Mouse (Mus musculus) frontal cortex, postnatal 25 days (tissue): ENCODE results near the gene Rpl13a.
"Not testable (repeated sequence)": the region's sequence is repeated elsewhere in the genome, so short reads cannot be mapped to it uniquely, and the experiment has no call there.

ENCODE experiments used
- DNase-seq, 2 experiments: peaks; one replicate each; pipeline ENCODE4 v3.0.0; 2022; ENCODE audit warnings: low spot score in 2 of 2

Rpl13a gene

GRCm38 (mm10) chr7:45128624-45129246 lies at the start of gene Rpl13a:
Gene Rpl13a (minus strand): TSS chr7:45128761.
- peak; percentile 97 for DNase-seq

- DNase-seq = no peak
These were observed 47.8 kb upstream of the Rpl13a start for GRCm38 (mm10) chr7:45176356-45176755.

DNA sequence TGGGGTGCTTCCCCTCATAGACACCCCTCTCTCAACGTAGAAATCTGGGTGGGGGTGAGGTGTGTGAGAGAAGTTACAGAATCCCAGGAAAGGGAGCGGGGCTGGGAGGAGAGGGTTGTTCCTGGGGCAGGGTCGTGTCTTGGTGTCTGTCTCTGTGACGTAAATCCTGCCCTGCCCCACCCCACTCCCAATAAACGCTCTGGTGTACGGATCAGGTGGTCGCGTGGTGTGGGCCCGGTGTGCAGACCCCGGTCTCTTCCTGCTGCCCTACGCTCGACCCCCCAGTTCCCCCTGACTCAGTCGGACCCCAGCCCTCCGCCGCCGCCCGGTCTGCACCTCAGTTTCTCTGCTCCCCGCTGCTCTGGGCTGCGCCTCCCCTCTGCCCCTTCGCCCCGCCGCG lies 47.4 kb upstream of the Rpl13a start:
- DNase-seq = no peak

- no peak for DNase-seq
These were observed 46.8 kb upstream of the Rpl13a start for GRCm38 (mm10) chr7:45175398-45175797.

DNA sequence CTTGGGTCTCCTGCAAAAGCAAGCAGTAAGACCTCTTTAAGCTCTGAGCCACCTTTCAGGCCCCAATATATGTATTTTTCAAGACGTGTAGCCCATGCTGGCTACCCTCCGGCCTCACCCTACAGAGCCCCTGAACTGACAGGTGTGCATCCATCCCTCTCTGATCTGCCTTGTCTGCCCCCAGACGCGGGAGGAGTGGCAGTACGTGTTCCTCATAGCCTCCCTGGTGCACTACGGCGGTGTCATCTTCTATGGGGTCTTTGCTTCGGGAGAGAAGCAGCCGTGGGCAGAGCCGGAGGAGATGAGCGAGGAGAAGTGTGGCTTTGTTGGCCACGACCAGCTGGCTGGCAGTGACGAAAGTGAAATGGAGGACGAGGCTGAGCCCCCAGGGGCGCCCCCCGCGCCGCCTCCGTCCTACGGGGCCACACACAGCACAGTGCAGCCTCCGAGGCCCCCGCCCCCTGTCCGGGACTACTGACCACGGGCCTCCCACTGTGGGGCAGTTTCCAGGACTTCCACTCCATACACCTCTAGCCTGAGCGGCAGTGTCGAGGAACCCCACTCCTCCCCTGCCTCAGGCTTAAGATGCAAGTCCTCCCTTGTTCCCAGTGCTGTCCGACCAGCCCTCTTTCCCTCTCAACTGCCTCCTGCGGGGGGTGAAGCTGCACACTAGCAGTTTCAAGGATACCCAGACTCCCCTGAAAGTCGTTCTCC lies 46.2 kb upstream of the Rpl13a start:
- no peak for DNase-seq

- not testable (repeated sequence) for DNase-seq
These were observed 45.2 kb upstream of the Rpl13a start for GRCm38 (mm10) chr7:45173772-45174171.

GRCm38 (mm10) chr7:45172974-45173373 lies 44.4 kb upstream of the Rpl13a start:
- DNase-seq = no peak

- DNase-seq = no peak
These were observed 40.9 kb upstream of the Rpl13a start for GRCm38 (mm10) chr7:45169495-45169894.

DNA sequence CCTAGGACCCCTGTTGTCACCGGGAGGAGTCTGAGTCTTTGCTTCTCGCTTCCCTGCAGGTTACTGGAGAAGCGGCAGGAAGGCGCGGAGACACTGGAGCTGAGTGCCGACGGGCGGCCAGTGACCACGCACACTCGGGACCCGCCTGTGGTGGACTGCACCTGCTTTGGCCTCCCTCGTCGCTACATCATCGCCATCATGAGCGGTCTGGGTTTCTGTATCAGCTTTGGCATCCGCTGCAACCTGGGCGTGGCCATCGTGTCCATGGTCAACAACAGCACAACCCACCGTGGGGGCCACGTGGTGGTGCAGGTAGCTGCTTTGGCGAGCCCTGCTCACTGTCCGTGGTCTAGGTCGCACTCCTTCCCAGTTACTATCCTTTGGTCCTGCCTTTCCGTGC lies 40.1 kb upstream of the Rpl13a start:
- no peak for DNase-seq

DNA sequence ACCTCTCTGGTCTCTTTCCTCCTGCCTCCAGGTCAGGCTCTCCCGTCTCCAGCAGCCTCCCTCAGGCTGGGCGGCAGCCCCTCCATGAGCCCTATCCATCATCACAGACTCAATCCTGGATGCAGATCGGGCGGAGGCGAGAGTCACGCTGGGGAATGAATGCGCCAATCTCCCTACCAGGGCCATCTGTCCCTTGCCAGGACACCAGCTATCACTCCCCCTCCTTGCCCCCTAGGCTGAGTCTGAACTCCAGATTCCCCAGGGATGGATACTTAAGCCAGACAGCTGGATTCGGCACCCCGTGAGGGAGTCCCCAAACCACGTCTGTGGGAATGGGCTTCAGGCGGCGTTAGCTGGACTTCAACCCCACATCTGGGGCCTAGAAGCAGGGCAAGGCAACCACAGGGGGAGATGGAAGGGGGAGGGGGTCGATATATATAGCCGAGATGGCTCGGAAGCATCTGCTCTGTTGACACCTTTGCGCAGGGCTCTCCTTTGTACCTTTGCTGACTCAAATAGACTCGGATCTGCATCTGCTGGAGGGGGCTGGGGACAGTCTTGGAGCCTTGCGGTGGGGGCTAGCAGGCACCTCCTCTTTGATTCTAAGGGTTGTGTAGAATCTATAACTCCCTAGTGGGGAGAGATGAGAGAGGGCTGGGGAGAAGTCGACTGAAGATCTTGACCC lies 39.3 kb upstream of the Rpl13a start:
- DNase-seq = no peak

DNA sequence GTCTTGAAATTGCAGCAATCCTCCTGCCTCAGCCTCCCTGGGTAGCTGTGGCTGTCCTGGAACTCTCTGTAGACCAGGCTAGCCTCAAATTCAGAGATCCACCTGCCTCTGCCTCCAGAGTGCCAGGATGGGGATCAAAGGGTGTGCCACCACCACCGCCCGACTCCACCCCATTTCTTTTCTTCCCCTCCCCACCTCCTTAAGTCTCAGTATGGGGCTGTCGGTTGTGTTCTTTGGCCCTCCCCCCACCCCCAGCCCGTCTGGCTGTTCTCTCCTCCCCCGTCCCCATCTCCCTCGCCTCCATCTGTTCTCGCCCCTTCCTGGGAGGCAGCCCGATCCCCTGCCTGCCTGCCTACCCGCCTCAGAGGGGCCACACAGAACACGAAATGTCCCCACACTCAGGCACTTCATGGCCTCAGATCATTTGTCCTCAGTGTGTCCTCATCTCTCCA lies 38.4 kb upstream of the Rpl13a start:
- no peak for DNase-seq

DNA sequence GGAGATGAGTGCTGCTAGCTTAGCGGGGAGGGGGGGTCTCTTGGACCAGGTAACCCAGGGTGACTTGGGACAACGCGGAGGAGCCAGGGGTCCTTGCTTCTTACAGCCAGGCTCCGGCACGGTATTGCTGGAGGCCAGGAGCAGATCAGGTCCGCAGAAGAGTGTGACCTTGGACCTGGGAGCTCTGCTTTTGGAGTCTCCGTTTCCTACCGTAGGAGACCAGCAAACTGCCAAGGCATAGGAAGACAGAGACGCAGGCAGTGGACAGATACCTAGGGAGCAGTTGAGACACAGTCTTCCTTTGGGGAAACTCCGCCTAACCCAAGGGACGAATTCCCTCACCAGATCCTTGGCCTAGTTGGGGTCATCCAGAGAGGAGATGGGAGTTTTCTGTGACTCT lies 37.1 kb upstream of the Rpl13a start:
- no peak for DNase-seq

DNA sequence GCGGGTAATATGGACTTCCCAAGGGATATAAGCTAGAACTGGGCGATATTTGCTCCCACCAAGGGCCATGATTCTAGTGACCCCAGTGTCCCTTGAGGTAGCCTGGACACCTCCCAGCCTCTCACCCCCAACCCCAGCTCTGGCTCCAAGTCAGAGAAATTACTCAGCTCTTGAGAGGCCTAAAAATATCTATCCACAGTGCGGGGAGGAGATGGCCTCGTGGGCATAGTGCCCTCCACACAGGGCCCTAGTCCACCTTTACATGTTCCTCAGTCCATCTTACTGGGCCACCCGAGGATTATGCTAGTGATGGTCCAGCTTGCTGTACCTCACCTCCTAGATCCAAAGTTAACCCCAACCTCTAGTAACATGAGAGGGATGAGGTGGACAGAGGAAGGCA lies 36.3 kb upstream of the Rpl13a start:
- no peak for DNase-seq

- no peak for DNase-seq
These were observed 35.4 kb upstream of the Rpl13a start, which contains the start of gene Slc17a7 for GRCm38 (mm10) chr7:45163735-45164490. Gene Slc17a7 (plus strand): TSS chr7:45163949.

DNA sequence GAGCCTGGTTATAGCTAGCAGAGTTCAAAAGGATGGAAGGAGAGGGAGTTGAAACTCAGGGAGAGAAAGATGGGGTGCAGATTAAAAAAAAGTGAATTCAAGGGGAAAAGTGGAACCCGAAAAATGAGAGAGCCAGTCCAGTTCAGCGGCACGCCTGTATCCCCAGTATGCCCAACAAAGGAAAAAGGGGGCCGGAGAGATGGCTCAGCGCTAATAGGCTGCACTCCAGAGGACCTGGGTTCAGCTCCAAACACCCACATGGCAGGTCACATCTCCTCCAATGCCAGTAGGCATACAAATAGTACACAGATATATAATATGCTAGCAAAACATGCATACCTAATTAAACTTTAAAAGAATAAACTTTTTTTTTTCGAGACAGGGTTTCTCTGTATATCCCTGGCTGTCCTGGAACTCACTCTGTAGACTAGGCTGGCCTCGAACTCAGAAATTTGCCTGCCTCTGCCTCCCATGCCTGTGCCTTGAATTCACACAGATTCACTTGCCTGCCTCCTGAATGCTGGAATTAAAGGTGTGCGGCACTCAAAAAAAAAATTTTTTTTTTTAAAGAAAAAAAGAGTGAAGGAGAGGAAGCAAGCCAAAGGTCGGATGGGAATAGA lies 34.5 kb upstream of the Rpl13a start:
- DNase-seq = no peak

DNA sequence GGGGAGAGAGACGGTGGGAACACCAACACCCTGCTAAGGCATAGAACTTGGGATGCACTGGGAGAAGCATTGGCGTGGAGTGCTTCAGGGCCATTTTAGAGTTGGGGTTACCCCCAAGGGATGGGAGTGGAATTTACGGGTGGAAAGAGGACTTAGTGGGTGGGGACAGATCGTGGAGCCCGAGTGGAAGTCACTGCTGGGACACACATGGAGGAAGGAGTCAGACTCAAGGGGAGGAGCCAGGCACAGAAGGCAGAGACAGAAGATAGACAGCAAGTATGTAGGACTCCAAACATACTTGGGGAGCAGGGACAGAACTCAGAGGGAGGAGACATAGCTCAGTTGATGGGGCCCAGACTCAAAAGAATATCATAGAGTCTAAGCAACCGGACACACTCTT lies 34.0 kb upstream of the Rpl13a start:
- DNase-seq = no peak

DNA sequence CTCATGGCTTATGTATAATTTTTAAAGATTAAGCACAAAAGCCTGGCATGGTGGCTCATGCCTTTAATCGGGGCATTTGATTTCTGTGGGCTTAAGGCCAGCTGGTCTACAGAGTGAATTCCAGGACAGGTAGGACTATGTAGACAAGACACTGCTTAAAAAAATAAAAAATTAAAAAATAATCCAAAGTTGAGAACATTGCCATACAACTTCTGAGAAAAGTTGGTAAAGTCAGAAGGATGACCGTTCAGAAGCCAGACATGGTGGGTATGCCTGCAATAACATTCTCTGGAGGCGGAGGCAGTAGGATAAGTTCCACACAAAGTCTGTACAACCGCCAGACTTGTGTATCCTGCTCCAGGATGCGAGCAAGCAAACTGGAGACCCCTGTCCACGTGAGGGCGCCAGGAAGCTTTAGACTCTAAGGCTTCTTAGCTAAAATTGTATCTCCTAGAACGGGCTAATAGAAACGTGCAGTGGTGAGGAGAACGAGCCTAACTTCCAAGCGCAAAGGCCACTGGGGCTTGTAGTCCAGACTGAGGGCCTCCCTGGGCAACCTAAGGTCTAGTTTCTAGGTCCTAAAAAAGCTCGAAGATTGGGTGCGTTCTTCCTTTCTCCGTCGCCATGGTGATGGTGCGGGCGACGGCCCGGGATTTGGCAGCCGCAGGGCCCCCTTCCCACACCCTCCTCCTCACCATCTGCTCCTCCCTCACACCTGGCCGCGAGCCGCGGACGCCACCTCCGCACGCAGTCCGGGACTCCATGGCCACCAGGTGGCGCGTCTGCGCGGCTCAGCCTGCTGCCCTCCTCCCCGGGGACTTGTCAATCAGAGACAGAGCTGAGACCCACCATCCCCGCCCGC lies 33.3 kb upstream of the Rpl13a start:
- peak; percentile 89 to 90 for DNase-seq

- no peak for DNase-seq
These were observed 32.3 kb upstream of the Rpl13a start for GRCm38 (mm10) chr7:45160866-45161265.

DNA sequence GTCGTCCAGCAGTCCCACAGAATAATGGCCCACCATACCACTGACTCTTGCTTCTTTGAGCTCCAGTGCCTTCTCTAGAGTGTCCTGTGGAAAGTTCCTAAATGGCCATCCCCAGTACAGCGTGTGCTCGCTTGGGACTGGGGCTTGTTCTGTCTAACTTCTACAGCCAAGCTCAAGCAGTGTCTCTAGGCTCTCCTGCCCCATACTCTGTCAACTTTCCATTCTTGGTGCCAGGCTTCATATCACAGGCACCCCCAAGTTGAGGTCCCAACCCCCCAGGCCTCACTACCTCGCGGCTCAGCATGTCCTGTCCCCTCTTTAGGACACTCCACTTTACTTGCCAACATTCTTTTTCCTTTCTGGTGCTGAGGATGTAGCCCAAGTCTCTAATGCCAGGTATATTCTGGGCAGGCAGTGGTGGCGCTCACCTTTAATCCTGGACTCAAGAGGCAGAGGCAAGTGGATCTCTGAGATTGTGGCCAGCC lies 31.8 kb upstream of the Rpl13a start:
- DNase-seq = no peak

DNA sequence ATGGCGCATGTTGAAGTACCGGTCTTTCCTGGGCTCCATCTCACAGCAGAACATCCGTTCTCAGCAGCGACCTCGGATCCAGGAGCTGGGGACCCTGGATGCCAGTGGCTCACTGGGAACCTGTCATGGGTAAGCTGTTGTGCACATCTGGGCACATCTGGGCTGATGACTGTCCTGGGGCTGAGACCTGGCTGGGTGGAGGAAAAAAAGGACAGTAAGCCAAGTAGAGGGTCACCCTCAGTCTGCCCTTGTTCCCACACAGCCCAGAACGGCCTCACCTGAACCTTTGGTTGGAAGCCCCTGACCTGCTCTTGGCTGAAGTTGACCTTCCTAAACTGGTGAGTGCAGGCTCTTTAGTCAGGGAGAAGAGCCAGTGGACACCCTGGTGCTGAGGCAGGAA lies 30.4 kb upstream of the Rpl13a start:
- no peak for DNase-seq

DNA sequence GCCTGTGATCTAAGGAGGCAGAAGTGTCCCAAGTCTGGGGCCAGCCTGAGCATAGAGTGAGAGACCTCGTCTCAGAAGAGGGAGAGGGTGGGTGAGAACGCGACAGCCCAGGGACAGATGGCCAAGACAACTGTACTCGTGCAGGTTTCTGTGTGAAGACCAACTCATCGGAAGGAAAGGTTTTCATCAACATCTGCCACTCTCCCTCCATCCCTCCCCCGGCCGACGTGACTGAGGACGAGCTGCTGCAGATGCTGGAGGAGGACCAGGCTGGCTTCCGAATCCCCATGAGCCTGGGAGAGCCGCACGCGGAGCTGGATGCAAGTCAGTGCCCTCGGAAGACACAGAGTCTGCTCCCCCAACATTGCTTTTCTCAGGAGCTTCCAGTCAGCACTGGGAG lies 28.9 kb upstream of the Rpl13a start:
- no peak for DNase-seq
